Mouse (Mus musculus) ZHBTc4 (cell line): Measurements from ENCODE around the gene Kirrel3.

ENCODE experiments used
- DNase-seq: peaks from one replicate; pipeline ENCODE4 v3.0.0-alpha.2; 2011; ENCODE audit warnings: low read depth, low spot score

Kirrel3 gene

GRCm38 (mm10) chr9:34485759-34486431 lies at the start of gene Kirrel3:
TSS of gene Kirrel3 (plus strand) at chr9:34485894.
- peak; percentile 58 for DNase-seq

- DNase-seq = no peak
These were observed 45.0 kb upstream of the Kirrel3 start for GRCm38 (mm10) chr9:34440721-34441120.

GRCm38 (mm10) chr9:34443950-34444349 lies 41.7 kb upstream of the Kirrel3 start:
- no peak for DNase-seq

GRCm38 (mm10) chr9:34446497-34447350 lies 39.0 kb upstream of the Kirrel3 start:
- peak; percentile 9 for DNase-seq

GRCm38 (mm10) chr9:34447736-34448135 lies 38.0 kb upstream of the Kirrel3 start:
- DNase-seq = no peak

GRCm38 (mm10) chr9:34448467-34448866 lies 37.2 kb upstream of the Kirrel3 start:
- no peak for DNase-seq

GRCm38 (mm10) chr9:34458189-34458588 lies 27.5 kb upstream of the Kirrel3 start:
- no peak for DNase-seq

- DNase-seq = no peak
These were observed 25.7 kb upstream of the Kirrel3 start for GRCm38 (mm10) chr9:34459968-34460367.

- DNase-seq = no peak
These were observed 22.0 kb upstream of the Kirrel3 start for GRCm38 (mm10) chr9:34463666-34464065.

GRCm38 (mm10) chr9:34466058-34466457 lies 19.6 kb upstream of the Kirrel3 start:
- DNase-seq = no peak

- peak; percentile 25 for DNase-seq
These were observed 16.5 kb upstream of the Kirrel3 start for GRCm38 (mm10) chr9:34469180-34469579.

- DNase-seq = no peak
These were observed 9.5 kb upstream of the Kirrel3 start for GRCm38 (mm10) chr9:34476206-34476605.

- DNase-seq = no peak
These were observed 7.2 kb upstream of the Kirrel3 start for GRCm38 (mm10) chr9:34478494-34478893.

GRCm38 (mm10) chr9:34483236-34483635 lies 2.5 kb upstream of the Kirrel3 start:
- no peak for DNase-seq

- DNase-seq = peak; percentile 16
These were observed 1.0 kb upstream of the Kirrel3 start for GRCm38 (mm10) chr9:34484665-34485064.

GRCm38 (mm10) chr9:34488267-34488666 lies 2.6 kb downstream of the Kirrel3 start:
- no peak for DNase-seq

GRCm38 (mm10) chr9:34488700-34489315 lies 3.1 kb downstream of the Kirrel3 start:
- peak; percentile 69 for DNase-seq

- DNase-seq = no peak
These were observed 3.6 kb downstream of the Kirrel3 start for GRCm38 (mm10) chr9:34489316-34489710.

GRCm38 (mm10) chr9:34489760-34490159 lies 4.1 kb downstream of the Kirrel3 start:
- no peak for DNase-seq

- DNase-seq = no peak
These were observed 6.4 kb downstream of the Kirrel3 start for GRCm38 (mm10) chr9:34492121-34492520.

GRCm38 (mm10) chr9:34493571-34493970 lies 7.9 kb downstream of the Kirrel3 start:
- DNase-seq = no peak

GRCm38 (mm10) chr9:34498126-34498525 lies 12.4 kb downstream of the Kirrel3 start:
- no peak for DNase-seq
